Mouse (Mus musculus): ENCODE results near the gene Olfr742. TPM values are rescaled to one million over a fixed set of nuclear protein-coding genes. Genes with fewer than 3 reads are reported as not detected.

Gene Olfr742
- total RNA-seq (2023): not detected

DNA sequence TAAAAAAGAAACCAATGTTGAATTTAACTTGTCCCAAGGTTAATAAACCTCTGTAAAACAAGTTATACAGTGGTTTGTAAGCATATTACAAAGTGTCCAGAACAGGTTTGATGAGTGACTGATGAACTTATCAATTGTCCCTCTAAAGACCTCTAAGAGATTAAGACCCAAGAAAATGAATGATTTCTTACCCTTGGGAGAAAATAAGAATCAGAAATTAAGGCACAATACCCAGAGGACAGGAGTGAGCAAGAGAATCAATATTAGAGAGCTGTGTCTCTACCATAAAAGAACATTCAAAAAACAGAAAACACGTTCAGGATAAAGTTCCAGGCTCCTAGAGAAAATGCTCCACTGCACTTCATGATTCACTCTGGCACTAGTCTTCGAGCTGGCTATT lies at the start of gene Olfr742:
Olfr742 (plus strand) TSS at position 301 of the 400 bp plus-strand sequence.

DNA sequence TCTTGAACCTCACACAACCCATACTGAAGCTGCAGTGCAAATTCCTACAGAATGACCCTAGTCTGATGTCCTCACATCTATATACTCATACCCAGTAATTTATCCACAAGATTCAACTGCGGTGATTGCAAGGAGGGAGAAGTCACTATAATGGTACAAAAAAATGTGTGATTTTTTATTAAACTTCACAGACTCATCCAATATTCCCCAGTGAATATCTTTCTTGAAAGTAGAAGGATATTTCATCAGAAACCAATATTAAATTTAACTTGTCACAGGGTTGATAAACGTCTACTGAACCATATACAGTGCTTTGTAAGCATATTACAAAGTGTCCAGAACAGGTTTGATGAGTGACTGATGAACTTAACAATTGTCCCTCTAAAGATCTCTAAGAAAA lies 31.0 kb upstream of the Olfr742 start, which contains the start of gene Olfr741:
Olfr741 (plus strand) TSS at position 301 of the 400 bp plus-strand sequence.

DNA sequence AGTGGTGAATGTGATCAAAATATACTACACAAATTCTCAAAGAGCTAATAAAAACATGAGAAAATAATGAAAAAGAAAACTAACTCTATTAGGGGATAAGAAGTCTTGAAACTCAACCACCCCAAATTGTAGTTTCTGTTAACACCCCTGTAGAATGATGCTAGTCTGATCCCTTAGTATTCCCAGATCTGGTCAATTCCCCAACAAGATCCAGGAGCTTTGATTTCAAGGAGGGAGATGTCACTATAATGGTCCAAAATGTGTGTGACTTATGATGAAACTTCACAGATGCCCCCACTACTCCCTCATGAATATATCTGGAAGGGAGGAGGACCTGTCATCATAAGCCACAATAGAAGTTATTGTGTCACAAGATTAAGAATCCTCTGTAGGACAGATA lies 18.1 kb downstream of the Olfr742 start, which contains the start of gene Olfr743:
Olfr743 (plus strand) TSS at position 301 of the 400 bp plus-strand sequence.

Other genes starting within 250 kb of the Olfr742 start
- gene Olfr732, start 219.4 kb upstream of the Olfr742 start, total RNA-seq (2023): not detected
- not detected for gene Olfr733, start 202.1 kb upstream of the Olfr742 start, total RNA-seq (2023)
- gene Olfr734, start 176.8 kb upstream of the Olfr742 start, total RNA-seq (2023): not detected
- not detected for gene Olfr735, start 154.7 kb upstream of the Olfr742 start, total RNA-seq (2023)
- gene Tlr11, start 145.7 kb upstream of the Olfr742 start, total RNA-seq (2023): 0.24 TPM
- not detected for gene Olfr736, start 122.4 kb upstream of the Olfr742 start, total RNA-seq (2023)
- not detected for gene Olfr738, start 96.0 kb upstream of the Olfr742 start, total RNA-seq (2023)
- not detected for gene Olfr739, start 85.0 kb upstream of the Olfr742 start, total RNA-seq (2023)
- not detected for gene Olfr740, start 58.1 kb upstream of the Olfr742 start, total RNA-seq (2023)
- not detected for gene Olfr741, start 30.9 kb upstream of the Olfr742 start, total RNA-seq (2023)
- not detected for gene Olfr743, start 18.2 kb downstream of the Olfr742 start, total RNA-seq (2023)
- gene Olfr744, start 111.3 kb downstream of the Olfr742 start, total RNA-seq (2023): not detected
- gene Olfr745, start 135.8 kb downstream of the Olfr742 start, total RNA-seq (2023): not detected
- not detected for gene Olfr746, start 143.5 kb downstream of the Olfr742 start, total RNA-seq (2023)
- not detected for gene Olfr747, start 189.6 kb downstream of the Olfr742 start, total RNA-seq (2023)
- not detected for gene Olfr748, start 203.8 kb downstream of the Olfr742 start, total RNA-seq (2023)
- not detected for gene Olfr749, start 241.5 kb downstream of the Olfr742 start, total RNA-seq (2023)